Mouse (Mus musculus): ENCODE results near the gene Acadl.

Gene Acadl

GRCm38 (mm10) chr1:66839135-66839534 is 23.9 kb downstream of the Acadl start:
- DNase-seq (ENCODE audit: low spot score): no peak

- peak; percentile 83 for DNase-seq (ENCODE audit: low spot score)
Observed at GRCm38 (mm10) chr1:66838184-66839042, 24.7 kb downstream of the Acadl start.

- DNase-seq (ENCODE audit: low spot score): no peak
Observed at GRCm38 (mm10) chr1:66837207-66837606, 25.9 kb downstream of the Acadl start.

DNA sequence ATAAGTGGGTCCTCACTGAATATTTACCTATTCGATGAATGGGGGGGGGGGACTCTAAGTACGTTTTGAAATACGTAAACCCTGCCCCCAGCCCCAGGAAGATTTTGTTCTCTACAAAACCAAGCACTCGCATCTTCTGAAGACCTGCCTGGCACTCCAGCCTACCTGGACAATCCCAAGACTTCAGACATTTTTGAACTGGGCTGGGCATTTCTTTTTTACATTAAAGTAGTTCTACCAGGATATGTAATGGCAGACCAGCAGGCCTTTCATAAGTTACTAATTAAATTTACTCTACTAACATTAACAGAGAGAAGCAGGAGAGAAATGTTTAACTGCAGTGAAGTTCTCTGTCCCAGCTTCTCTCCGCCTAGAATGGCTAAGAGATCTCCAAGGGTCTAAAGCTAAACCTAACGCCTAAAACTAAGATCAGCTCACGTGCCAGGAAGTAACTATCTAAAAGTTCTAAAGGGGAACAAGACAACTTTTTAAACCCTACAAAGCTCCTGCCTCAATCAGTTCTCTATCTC is 30.4 kb downstream of the Acadl start:
- no peak for DNase-seq (ENCODE audit: low spot score)

GRCm38 (mm10) chr1:66831824-66832600 is 31.1 kb downstream of the Acadl start:
- no peak for DNase-seq (ENCODE audit: low spot score)

DNA sequence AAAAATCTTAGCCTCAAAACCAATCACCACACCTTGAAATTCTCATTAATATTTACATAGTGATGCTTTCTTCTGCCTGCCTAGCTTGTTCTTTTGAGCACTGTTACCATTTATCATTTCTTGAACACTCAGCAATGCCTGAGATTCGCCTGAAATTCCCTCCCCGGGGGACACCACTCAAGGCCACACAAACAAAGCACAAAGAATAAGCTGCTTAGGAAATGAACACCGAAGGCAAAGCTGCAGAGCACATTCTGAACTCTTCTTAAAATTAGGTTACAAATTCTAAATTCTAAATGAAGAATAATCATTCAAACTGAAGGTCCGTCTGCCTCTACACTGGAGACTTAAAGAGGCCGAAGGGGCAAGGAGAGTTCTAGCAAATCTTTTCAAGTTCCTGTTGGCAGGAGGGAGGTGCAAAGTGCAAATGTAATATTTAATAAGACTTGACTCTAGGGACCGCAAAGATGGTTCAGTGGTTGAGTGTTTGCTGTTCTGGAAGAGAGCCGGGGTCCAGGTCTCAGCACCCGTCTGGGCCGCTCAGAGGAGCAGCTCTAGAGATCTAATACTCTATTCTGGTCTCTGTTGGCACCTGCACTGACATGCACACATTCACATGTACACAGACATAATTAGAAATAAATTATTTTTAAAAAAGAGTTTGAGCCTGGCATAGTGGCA is 33.5 kb downstream of the Acadl start:
- no peak for DNase-seq (ENCODE audit: low spot score)

- no peak for DNase-seq (ENCODE audit: low spot score)
Observed at GRCm38 (mm10) chr1:66821966-66822365, 41.1 kb downstream of the Acadl start.

- DNase-seq (ENCODE audit: low spot score): no peak
Observed at GRCm38 (mm10) chr1:66820241-66820640, 42.8 kb downstream of the Acadl start.

GRCm38 (mm10) chr1:66817865-66818315 is 45.2 kb downstream of the Acadl start:
- no peak for DNase-seq (ENCODE audit: low spot score)

DNA sequence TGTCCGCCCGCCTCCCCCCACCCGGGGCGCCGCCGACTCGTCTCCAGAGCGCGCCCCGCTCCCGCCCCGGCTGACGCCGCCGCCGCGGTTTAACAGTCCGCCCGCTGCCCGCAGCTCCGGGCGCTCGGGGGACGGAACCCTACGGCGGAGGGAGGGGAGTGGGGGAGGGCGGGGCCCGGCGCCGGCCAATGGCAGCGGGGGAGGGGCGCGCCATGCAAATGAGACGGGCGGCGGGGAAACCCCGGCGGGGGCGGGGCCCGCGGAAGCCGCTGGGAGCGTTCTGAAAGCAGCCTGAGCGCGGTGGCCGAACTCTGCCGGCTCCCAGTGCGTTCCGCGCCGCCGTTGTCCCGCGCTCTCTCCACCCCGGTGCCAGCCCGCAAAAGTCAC is 45.6 kb downstream of the Acadl start, which contains the start of gene Kansl1l:
Gene Kansl1l (minus strand): TSS at position 110 of the 387 bp plus-strand sequence.
- DNase-seq (ENCODE audit: low spot score): peak; percentile 96

DNA sequence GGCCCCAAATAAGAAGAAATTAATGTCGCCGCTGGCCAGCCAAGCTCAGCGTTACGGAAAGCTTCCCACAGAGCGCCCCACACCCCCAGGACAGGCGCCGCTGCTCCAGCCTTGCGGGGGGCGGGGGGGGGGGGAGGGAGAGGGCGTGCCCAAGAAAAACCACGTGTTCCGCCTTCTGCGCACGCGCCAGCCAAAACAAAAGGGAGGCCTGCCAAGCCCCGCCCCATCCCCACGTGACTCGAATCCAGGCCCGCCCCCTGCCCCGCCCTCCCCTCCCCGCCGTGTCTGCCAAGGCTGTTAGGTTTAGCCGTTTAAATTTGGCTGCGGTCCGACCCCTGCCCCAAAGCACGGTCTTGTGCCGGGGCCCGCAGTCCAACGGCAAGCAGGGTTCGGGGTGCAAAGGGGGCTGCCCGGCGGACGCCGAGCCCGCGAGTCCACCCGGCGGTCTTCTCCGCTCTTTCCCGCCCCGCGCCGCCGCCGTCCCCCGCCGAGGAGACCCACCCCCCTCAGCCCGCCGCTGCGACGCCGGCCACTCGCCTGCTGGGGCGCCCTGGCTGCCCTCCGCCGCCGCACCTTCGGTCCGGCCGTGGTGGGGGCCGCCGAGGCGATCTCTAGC is 46.1 kb downstream of the Acadl start:
- DNase-seq (ENCODE audit: low spot score): peak; percentile 93

- peak; percentile 57 for DNase-seq (ENCODE audit: low spot score)
Observed at GRCm38 (mm10) chr1:66815941-66816777, 46.9 kb downstream of the Acadl start.

DNA sequence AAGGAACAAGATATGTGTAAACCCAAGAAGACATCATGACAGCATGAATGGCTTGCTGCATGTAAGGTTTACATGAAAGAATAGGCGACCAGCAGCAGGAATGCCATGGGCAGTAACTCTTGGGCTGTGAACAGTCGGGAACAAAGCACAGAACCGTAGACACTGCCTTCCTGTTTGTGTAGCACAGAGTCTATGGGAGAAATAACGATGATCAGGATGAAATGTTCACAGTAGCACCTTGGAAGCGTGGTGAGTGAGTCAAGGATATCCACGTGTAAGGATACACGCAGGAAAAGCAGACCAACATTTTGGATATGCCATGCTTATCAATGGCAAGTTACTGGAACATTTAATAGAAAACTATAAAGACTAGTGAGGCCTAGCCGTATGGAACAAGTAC is 48.3 kb downstream of the Acadl start:
- DNase-seq (ENCODE audit: low spot score): no peak

GRCm38 (mm10) chr1:66813191-66813590 is 49.9 kb downstream of the Acadl start:
- DNase-seq (ENCODE audit: low spot score): no peak

DNA sequence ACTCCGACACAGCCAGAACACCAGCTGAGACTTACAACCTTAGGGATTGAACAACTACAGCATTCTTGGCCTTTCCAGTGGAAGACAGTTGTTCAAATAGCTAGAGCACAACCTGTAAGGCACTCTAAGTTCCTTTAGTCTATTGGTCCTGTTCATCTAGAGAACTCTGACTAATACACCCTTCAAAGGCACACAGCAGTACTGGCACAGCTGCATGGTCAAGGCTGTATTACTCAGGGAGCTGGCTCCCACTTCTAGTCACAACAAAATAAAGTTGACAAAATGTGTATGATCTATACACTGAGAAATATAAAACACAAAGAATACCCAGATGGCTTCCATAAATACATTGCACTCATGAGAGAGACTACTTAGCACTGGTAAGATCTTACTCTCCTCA is 56.3 kb downstream of the Acadl start:
- no peak for DNase-seq (ENCODE audit: low spot score)

DNA sequence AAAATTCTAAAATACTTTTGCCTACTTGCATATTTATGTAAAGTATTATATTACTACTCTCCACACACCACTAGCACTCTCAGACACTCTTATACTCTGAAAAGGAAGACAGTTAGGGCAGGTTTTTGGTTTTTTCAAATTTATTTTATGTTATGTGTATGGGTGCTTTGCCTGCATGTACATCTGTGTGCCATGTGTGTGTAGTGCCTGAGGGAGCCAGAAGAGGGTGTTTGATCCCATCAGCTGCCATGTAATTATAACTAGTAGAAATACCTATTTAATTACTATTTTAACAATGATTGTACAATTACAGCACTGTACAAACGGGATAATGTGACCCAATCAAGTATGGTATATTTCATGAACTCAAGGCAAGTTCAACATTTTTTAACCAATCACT is 57.7 kb downstream of the Acadl start:
- no peak for DNase-seq (ENCODE audit: low spot score)

DNA sequence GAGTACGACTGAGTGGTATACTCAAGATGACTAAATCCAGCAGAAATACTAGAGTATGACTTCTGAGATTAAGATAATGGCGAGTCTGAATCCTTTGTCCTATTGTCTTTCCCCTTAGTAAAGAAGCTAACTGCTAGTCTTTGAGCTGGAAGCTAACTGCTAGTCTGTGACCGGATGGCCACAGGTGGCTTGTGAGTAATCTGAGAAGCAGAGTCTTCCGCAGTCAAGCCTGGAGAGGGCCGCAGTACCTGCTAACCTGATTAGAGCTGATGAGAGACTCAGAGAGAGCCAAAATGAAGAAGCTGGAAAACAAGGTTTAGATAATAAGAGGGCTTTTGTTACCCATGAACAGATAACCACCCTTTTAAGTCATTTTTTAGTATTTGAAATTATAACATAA is 58.4 kb downstream of the Acadl start:
- no peak for DNase-seq (ENCODE audit: low spot score)

DNA sequence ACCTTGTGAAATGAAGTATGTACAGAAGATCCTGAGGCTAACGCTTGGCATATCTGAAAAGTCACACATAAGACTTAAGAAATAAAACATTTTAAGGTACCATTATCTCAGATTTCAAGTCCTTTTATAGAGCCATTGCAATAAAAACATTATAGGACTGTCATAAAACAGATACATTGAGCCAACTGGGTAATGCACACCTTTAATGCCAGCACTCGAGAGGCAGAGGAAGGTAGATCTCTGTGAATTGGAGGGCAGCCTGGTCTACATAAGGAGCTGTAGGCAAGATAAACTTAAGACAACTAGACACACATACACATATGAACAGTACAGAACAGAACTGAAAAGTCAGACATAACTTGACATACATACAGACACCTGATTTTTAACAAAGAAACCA is 65.1 kb downstream of the Acadl start:
- DNase-seq (ENCODE audit: low spot score): no peak

- DNase-seq (ENCODE audit: low spot score): no peak
Observed at GRCm38 (mm10) chr1:66792838-66793466, 70.1 kb downstream of the Acadl start.

DNA sequence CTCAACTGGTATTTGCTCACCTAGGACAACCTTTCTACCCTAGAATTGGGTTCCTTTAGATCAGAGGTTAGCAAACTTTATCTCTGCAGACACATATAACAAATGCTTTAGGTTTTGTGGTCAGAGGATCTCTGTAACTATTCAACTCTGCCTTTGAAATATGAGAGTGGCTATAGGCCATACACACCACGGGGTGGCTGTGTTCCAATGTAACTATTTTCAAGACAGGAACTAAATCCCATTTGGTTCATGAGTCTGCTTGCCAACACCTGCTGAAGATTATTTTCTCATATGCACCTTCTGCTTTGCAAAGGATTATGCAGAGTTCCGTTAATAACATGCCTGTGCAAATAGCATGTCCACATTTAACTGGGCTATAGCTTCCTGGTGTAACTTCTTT is 80.8 kb downstream of the Acadl start:
- DNase-seq (ENCODE audit: low spot score): no peak

Data from urinary bladder, postnatal 14 days (tissue).